Mouse (Mus musculus): ENCODE results near the gene Pitpnm2. TPM values are rescaled to one million over a fixed set of nuclear protein-coding genes. Genes with fewer than 3 reads are reported as not detected.

Pitpnm2 gene
- polyA plus RNA-seq, 1 experiment: 5.3 TPM

DNA sequence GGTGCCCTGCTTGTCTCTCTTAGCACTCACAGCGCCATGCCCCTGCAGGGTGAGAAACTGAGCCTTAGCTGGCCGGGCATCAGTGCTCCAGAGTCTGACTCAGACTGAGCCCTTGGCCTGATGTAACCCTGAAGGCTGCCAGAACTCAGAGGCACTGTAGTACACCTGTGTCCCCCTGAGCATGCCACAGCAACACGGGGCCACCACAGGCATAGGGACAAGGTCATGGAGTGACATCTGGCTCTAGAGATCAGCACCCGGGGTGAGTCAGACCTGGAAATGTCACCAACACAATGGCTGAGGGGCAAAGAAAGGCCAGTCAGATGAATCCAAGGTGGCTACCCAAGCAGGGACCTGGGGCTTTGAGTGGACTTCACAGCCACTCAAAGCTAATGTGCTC lies 162.7 kb downstream of the Pitpnm2 start:
- TF ChIP-seq CEBPB (IDR thresholded peaks at IDR 0.05; ENCODE audit: insufficient read depth, poor library complexity, severe bottlenecking) (no peak), MYOD1 (IDR thresholded peaks at IDR 0.05; ENCODE audit: control insufficient read depth in 1 of 3, insufficient read length in 2 of 3, low read depth in 2 of 3) (no peak), SRF (IDR thresholded peaks at IDR 0.05; ENCODE audit: control insufficient read depth, insufficient read length, low read depth) (no peak), USF1 (IDR thresholded peaks at IDR 0.05; ENCODE audit: low read depth) (no peak), POLR2A (IDR thresholded peaks at IDR 0.05; ENCODE audit: insufficient read length, low read depth) (no peak), POLR2AphosphoS2 (IDR thresholded peaks at IDR 0.05; ENCODE audit: insufficient read length, low read depth) (no peak), MAX (IDR thresholded peaks at IDR 0.05; ENCODE audit: low read depth) (no peak), E2F4 (IDR thresholded peaks at IDR 0.05; ENCODE audit: insufficient read depth) (no peak), TCF3 (IDR thresholded peaks at IDR 0.05; ENCODE audit: insufficient read length, low read depth) (no peak)
- Histone ChIP-seq H3K36me3 (ENCODE audit: control insufficient read depth, insufficient read depth) (no peaks in the 10 kb centered on the region), H3K79me2 (ENCODE audit: control insufficient read depth, insufficient read depth) (no peaks in the 10 kb centered on the region)

DNA sequence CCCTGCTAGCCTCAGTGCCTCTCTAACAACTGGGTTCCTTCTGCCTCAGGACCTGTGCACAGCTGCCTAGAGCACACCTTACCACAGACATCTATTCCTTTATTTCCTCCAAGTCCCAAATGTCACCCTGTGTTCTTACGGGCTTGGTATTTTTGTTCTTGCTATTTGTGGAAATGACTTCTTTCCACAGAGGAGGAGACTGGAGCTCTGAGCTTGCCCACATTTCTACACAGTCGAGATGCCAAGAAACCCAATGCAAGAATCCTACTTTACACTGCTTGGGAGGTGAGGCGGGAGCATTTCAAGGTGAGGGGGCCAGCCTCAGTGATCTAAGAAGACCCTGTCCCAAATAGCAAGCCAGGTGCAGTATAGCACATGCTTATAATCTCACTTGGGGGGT lies 164.0 kb downstream of the Pitpnm2 start:
- Histone ChIP-seq H3K4me3 (no peak overlapping the region), H3K4me2 (ENCODE audit: low read depth) (no peak overlapping the region), H3K36me3 (ENCODE audit: control insufficient read depth, insufficient read depth) (no peaks in the 10 kb centered on the region), H3K79me2 (ENCODE audit: control insufficient read depth, insufficient read depth) (no peaks in the 10 kb centered on the region), H3ac (ENCODE audit: control insufficient read depth, insufficient read length) (no peak overlapping the region), H3K27me3 (ENCODE audit: control insufficient read depth, insufficient read depth, insufficient read length) (no peaks in the 10 kb centered on the region)
- TF ChIP-seq CEBPB (IDR thresholded peaks at IDR 0.05; ENCODE audit: insufficient read depth, poor library complexity, severe bottlenecking) (no peak), SRF (IDR thresholded peaks at IDR 0.05; ENCODE audit: control insufficient read depth, insufficient read length, low read depth) (no peak), REST (IDR thresholded peaks at IDR 0.05; ENCODE audit: insufficient read depth, insufficient read length) (no peak)

More for the DNA sequence above, 162.7 kb downstream of the Pitpnm2 start:
- Histone ChIP-seq H3K27me3 (ENCODE audit: control insufficient read depth, insufficient read depth, insufficient read length) (no peaks in the 10 kb centered on the region), H3ac (ENCODE audit: control insufficient read depth, insufficient read length) (no peak overlapping the region), H3K4me3 (no peak overlapping the region), H3K4me2 (ENCODE audit: low read depth) (no peak overlapping the region)

GRCm38 (mm10) chr5:124084588-124085173 lies 164.9 kb downstream of the Pitpnm2 start:
- no peak overlapping the region for H3K4me2 ChIP-seq (ENCODE audit: low read depth)
- H3K36me3 ChIP-seq (ENCODE audit: control insufficient read depth, insufficient read depth): no peaks in the 10 kb centered on the region
- H3K27me3 ChIP-seq (ENCODE audit: control insufficient read depth, insufficient read depth, insufficient read length): no peaks in the 10 kb centered on the region
- no peak overlapping the region for H3ac ChIP-seq (ENCODE audit: control insufficient read depth, insufficient read length)
- TF ChIP-seq POLR2A (IDR thresholded peaks at IDR 0.05; ENCODE audit: insufficient read length, low read depth) (no peak), SRF (IDR thresholded peaks at IDR 0.05; ENCODE audit: control insufficient read depth, insufficient read length, low read depth) (no peak), REST (IDR thresholded peaks at IDR 0.05; ENCODE audit: insufficient read depth, insufficient read length) (no peak)
- H3K79me2 ChIP-seq (ENCODE audit: control insufficient read depth, insufficient read depth): no peaks in the 10 kb centered on the region
- H3K4me3 ChIP-seq: no peak overlapping the region

DNA sequence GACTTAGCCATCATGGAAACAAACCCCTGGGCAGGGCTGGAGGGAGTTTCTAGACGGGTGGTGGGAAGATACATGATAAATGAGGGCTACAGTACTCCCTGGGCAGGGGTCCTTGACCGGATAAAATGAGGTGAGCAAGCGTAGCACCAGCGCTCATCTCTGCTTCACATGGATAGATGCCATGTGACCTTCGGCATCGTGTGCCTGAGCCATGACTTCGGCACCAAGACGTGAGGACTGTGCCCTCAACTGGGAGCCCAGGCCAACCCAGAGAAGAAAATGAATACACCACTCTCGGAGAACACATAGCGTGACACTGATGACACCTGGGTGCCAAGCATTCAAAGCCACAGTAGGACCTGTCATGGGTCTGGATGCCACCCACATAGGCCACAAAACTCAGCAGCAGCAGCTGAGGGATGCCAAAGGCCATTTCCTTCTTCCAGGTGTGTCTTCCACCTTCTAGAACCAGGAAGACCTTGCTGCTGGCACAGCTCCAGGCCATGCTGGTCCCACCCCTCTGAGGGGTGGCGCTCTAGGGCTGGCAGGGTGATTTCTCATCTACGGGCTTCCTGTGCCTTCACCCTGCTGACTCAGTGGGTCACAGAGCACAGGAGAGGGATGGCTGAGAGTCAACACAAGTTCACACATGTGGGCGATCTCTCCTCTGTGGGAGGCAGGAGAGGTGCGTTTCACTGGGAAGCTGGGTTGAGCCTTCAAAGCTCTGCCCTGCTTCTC lies 165.5 kb downstream of the Pitpnm2 start:
- TF ChIP-seq POLR2A (IDR thresholded peaks at IDR 0.05; ENCODE audit: insufficient read length, low read depth) (no peak), MYOD1 (IDR thresholded peaks at IDR 0.05; ENCODE audit: control insufficient read depth in 1 of 3, insufficient read length in 2 of 3, low read depth in 2 of 3) (no peak), CEBPB (IDR thresholded peaks at IDR 0.05; ENCODE audit: insufficient read depth, poor library complexity, severe bottlenecking) (no peak), SRF (IDR thresholded peaks at IDR 0.05; ENCODE audit: control insufficient read depth, insufficient read length, low read depth) (no peak), TCF3 (IDR thresholded peaks at IDR 0.05; ENCODE audit: insufficient read length, low read depth) (no peak), TCF12 (IDR thresholded peaks at IDR 0.05; ENCODE audit: insufficient read depth, poor library complexity, severe bottlenecking) (no peak), POLR2AphosphoS2 (IDR thresholded peaks at IDR 0.05; ENCODE audit: insufficient read length, low read depth) (no peak), MAX (IDR thresholded peaks at IDR 0.05; ENCODE audit: low read depth) (no peak)
- H3ac ChIP-seq (ENCODE audit: control insufficient read depth, insufficient read length): no peak overlapping the region
- H3K4me2 ChIP-seq (ENCODE audit: low read depth): no peak overlapping the region
- H3K36me3 ChIP-seq (ENCODE audit: control insufficient read depth, insufficient read depth): no peaks in the 10 kb centered on the region
- no peaks in the 10 kb centered on the region for H3K27me3 ChIP-seq (ENCODE audit: control insufficient read depth, insufficient read depth, insufficient read length)
- no peak overlapping the region for H3K4me3 ChIP-seq
- H3K79me2 ChIP-seq (ENCODE audit: control insufficient read depth, insufficient read depth): no peaks in the 10 kb centered on the region

DNA sequence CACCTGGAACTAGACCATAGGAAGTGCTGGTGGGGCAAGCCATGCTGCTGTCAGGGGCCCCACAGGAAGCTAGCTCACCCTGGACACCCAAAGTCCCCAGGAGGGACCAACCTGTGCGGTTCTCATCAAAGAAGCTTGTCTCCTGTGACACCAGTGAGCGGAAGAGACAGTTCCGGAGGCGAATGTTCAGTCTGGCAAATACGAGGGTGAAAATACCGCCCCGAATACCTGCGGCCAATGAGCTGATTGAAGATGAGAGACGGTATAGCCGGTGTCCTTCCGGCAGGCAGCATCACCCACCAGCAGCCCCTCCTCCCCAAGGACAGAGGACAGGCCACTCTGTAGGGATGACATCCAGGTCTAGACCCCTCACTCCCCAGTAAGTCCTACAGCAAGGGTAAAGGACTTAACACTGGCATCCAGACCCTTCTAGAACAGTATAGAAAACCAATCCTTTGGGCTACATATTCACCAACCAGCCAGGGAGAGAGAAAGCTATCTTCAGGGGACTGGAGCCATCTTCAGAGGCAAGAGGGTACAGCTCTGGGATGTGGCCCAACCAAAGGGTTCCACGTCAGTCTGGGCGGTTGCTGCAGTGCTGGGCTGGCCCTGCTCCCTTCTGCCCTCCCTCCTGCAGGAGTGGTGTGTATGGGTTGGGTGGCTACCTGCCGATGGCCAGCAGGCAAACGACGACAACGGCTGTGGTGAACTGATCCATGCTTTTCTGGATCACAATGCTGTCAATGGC lies 166.4 kb downstream of the Pitpnm2 start:
- no peaks in the 10 kb centered on the region for H3K79me2 ChIP-seq (ENCODE audit: control insufficient read depth, insufficient read depth)
- H3K4me2 ChIP-seq (ENCODE audit: low read depth): no peak overlapping the region
- no peak overlapping the region for H3ac ChIP-seq (ENCODE audit: control insufficient read depth, insufficient read length)
- no peak for TF ChIP-seq CEBPB (IDR thresholded peaks at IDR 0.05; ENCODE audit: insufficient read depth, poor library complexity, severe bottlenecking)
- no peak for TF ChIP-seq SRF (IDR thresholded peaks at IDR 0.05; ENCODE audit: control insufficient read depth, insufficient read length, low read depth)
- no peak for TF ChIP-seq TCF12 (IDR thresholded peaks at IDR 0.05; ENCODE audit: insufficient read depth, poor library complexity, severe bottlenecking)
- no peak for TF ChIP-seq REST (IDR thresholded peaks at IDR 0.05; ENCODE audit: insufficient read depth, insufficient read length)
- H3K4me3 ChIP-seq: no peak overlapping the region
- H3K36me3 ChIP-seq (ENCODE audit: control insufficient read depth, insufficient read depth): no peaks in the 10 kb centered on the region
- H3K27me3 ChIP-seq (ENCODE audit: control insufficient read depth, insufficient read depth, insufficient read length): no peaks in the 10 kb centered on the region
